Mouse (Mus musculus): ENCODE measurements around the gene Gm10306. TPM values are rescaled to one million over a fixed set of nuclear protein-coding genes. Genes with fewer than 3 reads are reported as not detected.

Gm10306 gene
- not detected in 2 replicates for polyA plus RNA-seq (2015; fragmentation: Nextera tagmentation; extraction: Ambion mirVana)

- peak; percentile 97 for ATAC-seq (ENCODE audit: low FRiP score, low read depth)
- Histone ChIP-seq H3K27ac (peak within 1 kb of the TSS; percentile 79), H3K4me2 (replicated peaks) (peak within 1 kb of the TSS; percentile 70), H3K9ac (peak within 1 kb of the TSS; percentile 84), H3K36me3 (no peaks in the 10 kb centered on the region), H3K4me3 (peak within 1 kb of the TSS; percentile 95), H3K9me3 (no peaks in the 10 kb centered on the region), H3K4me1 (peaks cover 9% of the 10 kb centered on the region; the same call in 1 of the 2 replicates), H3K27me3 (no peaks in the 10 kb centered on the region)
- 1% methylated on average over 64 of the region's 83 CpGs for WGBS
Observed at GRCm38 (mm10) chr4:94556265-94557054, at the start of gene Gm10306, which contains the start of gene Caap1. TSS of gene Gm10306 (plus strand) at chr4:94556546. TSS of gene Caap1 (minus strand) at chr4:94556796.

GRCm38 (mm10) chr4:94515366-94515765 lies 41.0 kb upstream of the Gm10306 start:
- no peak overlapping the region for H3K4me3 ChIP-seq
- H3K27me3 ChIP-seq: no peaks in the 10 kb centered on the region
- no peak overlapping the region for H3K4me2 ChIP-seq (replicated peaks)
- H3K27ac ChIP-seq: no peak overlapping the region
- H3K4me1 ChIP-seq: no peaks in the 10 kb centered on the region
- H3K36me3 ChIP-seq: peaks cover 22% of the 10 kb centered on the region
- 84% methylated on average over 3 of the region's 3 CpGs for WGBS
- no peak overlapping the region for H3K9ac ChIP-seq
- H3K9me3 ChIP-seq: no peaks in the 10 kb centered on the region
- no peak for ATAC-seq (ENCODE audit: low FRiP score, low read depth)

GRCm38 (mm10) chr4:94517631-94518030 lies 38.7 kb upstream of the Gm10306 start:
- Histone ChIP-seq H3K4me1 (no peaks in the 10 kb centered on the region), H3K27me3 (no peaks in the 10 kb centered on the region), H3K9me3 (no peaks in the 10 kb centered on the region), H3K4me3 (no peak overlapping the region), H3K27ac (no peak overlapping the region), H3K4me2 (replicated peaks) (no peak overlapping the region), H3K9ac (no peak overlapping the region), H3K36me3 (peaks cover 8% of the 10 kb centered on the region)
- no peak for ATAC-seq (ENCODE audit: low FRiP score, low read depth)
- WGBS: 65% methylated on average over 4 of the region's 4 CpGs

- Histone ChIP-seq H3K4me1 (no peaks in the 10 kb centered on the region), H3K36me3 (no peaks in the 10 kb centered on the region)
- ATAC-seq (ENCODE audit: low FRiP score, low read depth): no peak
Observed at GRCm38 (mm10) chr4:94523321-94523720, 33.0 kb upstream of the Gm10306 start.

GRCm38 (mm10) chr4:94529448-94529847 lies 26.9 kb upstream of the Gm10306 start:
- H3K9ac ChIP-seq: no peak overlapping the region
- no peak for ATAC-seq (ENCODE audit: low FRiP score, low read depth)
- peaks cover 1% of the 10 kb centered on the region; the same call in 1 of the 2 replicates for H3K36me3 ChIP-seq
- H3K4me3 ChIP-seq: no peak overlapping the region
- no peaks in the 10 kb centered on the region for H3K4me1 ChIP-seq
- no peak overlapping the region for H3K4me2 ChIP-seq (replicated peaks)
- H3K9me3 ChIP-seq: no peaks in the 10 kb centered on the region
- 92% methylated on average over 1 of the region's 1 CpGs for WGBS
- no peaks in the 10 kb centered on the region for H3K27me3 ChIP-seq
- H3K27ac ChIP-seq: no peak overlapping the region

More at GRCm38 (mm10) chr4:94523321-94523720, 33.0 kb upstream of the Gm10306 start:
- Histone ChIP-seq H3K27ac (no peak overlapping the region), H3K4me3 (no peak overlapping the region), H3K9ac (no peak overlapping the region), H3K27me3 (no peaks in the 10 kb centered on the region), H3K9me3 (no peaks in the 10 kb centered on the region), H3K4me2 (replicated peaks) (no peak overlapping the region)

GRCm38 (mm10) chr4:94533205-94533604 lies 23.1 kb upstream of the Gm10306 start:
- no peak for ATAC-seq (ENCODE audit: low FRiP score, low read depth)
- H3K4me1 ChIP-seq: no peaks in the 10 kb centered on the region
- H3K9ac ChIP-seq: no peak overlapping the region
- H3K4me2 ChIP-seq (replicated peaks): no peak overlapping the region
- H3K9me3 ChIP-seq: no peaks in the 10 kb centered on the region
- H3K4me3 ChIP-seq: no peak overlapping the region
- no peaks in the 10 kb centered on the region for H3K27me3 ChIP-seq
- H3K36me3 ChIP-seq: peaks cover 20% of the 10 kb centered on the region; the same call in 1 of the 2 replicates
- no peak overlapping the region for H3K27ac ChIP-seq

GRCm38 (mm10) chr4:94543041-94543440 lies 13.3 kb upstream of the Gm10306 start:
- no peak overlapping the region for H3K9ac ChIP-seq
- no peak for ATAC-seq (ENCODE audit: low FRiP score, low read depth)
- no peaks in the 10 kb centered on the region for H3K9me3 ChIP-seq
- H3K27ac ChIP-seq: no peak overlapping the region
- no peaks in the 10 kb centered on the region for H3K4me1 ChIP-seq
- no peak overlapping the region for H3K4me2 ChIP-seq (replicated peaks)
- no peaks in the 10 kb centered on the region for H3K27me3 ChIP-seq
- H3K4me3 ChIP-seq: no peak overlapping the region
- peaks cover 54% of the 10 kb centered on the region for H3K36me3 ChIP-seq
- 92% methylated on average over 4 of the region's 4 CpGs for WGBS

GRCm38 (mm10) chr4:94544321-94544720 lies 12.0 kb upstream of the Gm10306 start:
- no peak for ATAC-seq (ENCODE audit: low FRiP score, low read depth)
- WGBS: 92% methylated on average over 7 of the region's 7 CpGs

GRCm38 (mm10) chr4:94554955-94555494 lies 1.3 kb upstream of the Gm10306 start:
- WGBS: 89% methylated on average over 5 of the region's 5 CpGs
- Histone ChIP-seq H3K9me3 (no peaks in the 10 kb centered on the region), H3K36me3 (no peaks in the 10 kb centered on the region), H3K4me3 (no peak overlapping the region), H3K9ac (no peak overlapping the region), H3K27ac (no peak overlapping the region), H3K4me1 (peaks cover 9% of the 10 kb centered on the region; the same call in 1 of the 2 replicates), H3K27me3 (no peaks in the 10 kb centered on the region), H3K4me2 (replicated peaks) (peak overlapping the region; percentile 70)
- no peak for ATAC-seq (ENCODE audit: low FRiP score, low read depth)

More at GRCm38 (mm10) chr4:94544321-94544720, 12.0 kb upstream of the Gm10306 start:
- Histone ChIP-seq H3K27ac (no peak overlapping the region), H3K36me3 (peaks cover 46% of the 10 kb centered on the region), H3K4me1 (no peaks in the 10 kb centered on the region), H3K9ac (no peak overlapping the region), H3K27me3 (no peaks in the 10 kb centered on the region), H3K4me2 (replicated peaks) (no peak overlapping the region), H3K4me3 (no peak overlapping the region), H3K9me3 (no peaks in the 10 kb centered on the region)

GRCm38 (mm10) chr4:94557145-94557544 lies 799 bp downstream of the Gm10306 start:
- H3K27ac ChIP-seq: peak overlapping the region; percentile 1; the same call in 1 of the 2 replicates
- no peaks in the 10 kb centered on the region for H3K36me3 ChIP-seq
- peaks cover 9% of the 10 kb centered on the region; the same call in 1 of the 2 replicates for H3K4me1 ChIP-seq
- no peak overlapping the region for H3K9ac ChIP-seq
- H3K4me2 ChIP-seq (replicated peaks): peak overlapping the region; percentile 32; the same call in 1 of the 2 replicates
- H3K9me3 ChIP-seq: no peaks in the 10 kb centered on the region
- H3K27me3 ChIP-seq: no peaks in the 10 kb centered on the region
- ATAC-seq (ENCODE audit: low FRiP score, low read depth): 0 out of 2 replicates have a peak, but pooled peaks have one; percentile 26
- 73% methylated on average over 7 of the region's 7 CpGs for WGBS
- H3K4me3 ChIP-seq: peak overlapping the region; percentile 95; the same call in 1 of the 2 replicates

GRCm38 (mm10) chr4:94559266-94559665 lies 2.9 kb downstream of the Gm10306 start:
- H3K4me3 ChIP-seq: no peak overlapping the region
- no peak overlapping the region for H3K9ac ChIP-seq
- no peaks in the 10 kb centered on the region for H3K27me3 ChIP-seq
- H3K27ac ChIP-seq: no peak overlapping the region
- 53% methylated on average over 2 of the region's 2 CpGs for WGBS
- no peaks in the 10 kb centered on the region for H3K9me3 ChIP-seq
- ATAC-seq (ENCODE audit: low FRiP score, low read depth): no peak
- no peak overlapping the region for H3K4me2 ChIP-seq (replicated peaks)
- H3K36me3 ChIP-seq: no peaks in the 10 kb centered on the region
- H3K4me1 ChIP-seq: peaks cover 9% of the 10 kb centered on the region; the same call in 1 of the 2 replicates

- Histone ChIP-seq H3K36me3 (no peaks in the 10 kb centered on the region), H3K4me1 (peaks cover 4% of the 10 kb centered on the region; the same call in 1 of the 2 replicates), H3K4me3 (no peak overlapping the region), H3K9ac (no peak overlapping the region), H3K4me2 (replicated peaks) (no peak overlapping the region), H3K9me3 (no peaks in the 10 kb centered on the region), H3K27ac (no peak overlapping the region), H3K27me3 (no peaks in the 10 kb centered on the region)
- no peak for ATAC-seq (ENCODE audit: low FRiP score, low read depth)
- 76% methylated on average over 1 of the region's 1 CpGs for whole genome bisulfite sequencing
Observed at GRCm38 (mm10) chr4:94560316-94560715, 4.0 kb downstream of the Gm10306 start.
